ENCODE assay signal across 5 mouse cellular contexts in genomic region chr15:56562143-56562542, GRCm38 (mm10).
"Had no signal": no experiment of that assay in that cellular context is flagged by ENCODE, and none has a peak within 500 bp of the region (broad histone marks: within the 10 kb centered on the region; RNA-seq: fewer than 3 reads in every experiment).

No protein-coding gene starts in this region.

- DNase-seq: kidney, adult 9 months; kidney, postnatal 4 days; lung, postnatal 14 days; right cerebral cortex, postnatal 14 days; thymus, postnatal 36 days had no signal
